Mouse (Mus musculus) thymus, adult 2 months (tissue): Measurements from ENCODE around the gene Endou.

ENCODE experiments used
- CTCF ChIP-seq: fragments of 200-500 bp; IDR thresholded peaks from 2 replicates; pipeline ENCODE4 v1.5.1; 2012; ENCODE audit warnings: mild to moderate bottlenecking, control low read depth, low read length, moderate library complexity, borderline replicate concordance; ENCODE audit not compliant: control insufficient read depth, poor library complexity, insufficient read depth; ENCODE audit errors: extremely low read depth
- POLR2A ChIP-seq: fragments of 200-500 bp; IDR thresholded peaks from 2 replicates; pipeline ENCODE4 v1.6.1; 2012; ENCODE audit warnings: mild to moderate bottlenecking, low read length, control low read depth, moderate library complexity; ENCODE audit not compliant: control insufficient read depth, poor library complexity, insufficient read depth; ENCODE audit errors: extremely low read depth

DNA sequence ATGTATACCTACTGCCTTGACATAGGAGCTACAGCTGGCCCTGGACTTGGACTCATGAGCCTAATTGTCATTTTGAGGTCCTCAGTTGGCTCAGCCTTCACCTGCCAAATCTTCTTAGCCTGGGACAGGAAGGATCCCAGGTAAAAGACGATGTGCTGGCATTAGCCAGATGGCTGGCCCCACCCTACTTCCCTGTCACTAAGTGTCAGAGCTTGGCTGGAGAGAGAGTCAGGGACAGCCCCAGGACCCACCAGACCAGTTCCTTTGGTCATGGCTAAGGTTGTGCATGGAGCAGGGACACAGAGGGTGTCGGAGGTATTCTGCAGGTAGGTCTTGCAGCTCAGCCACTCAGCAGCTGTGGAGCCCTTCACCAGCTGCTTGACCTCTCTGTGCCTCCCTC lies 33.4 kb upstream of the Endou start:
- TF ChIP-seq CTCF = no peak
- no peak for TF ChIP-seq POLR2A
